Mouse (Mus musculus): Measurements from ENCODE around the gene Ganab. TPM values are rescaled to one million over a fixed set of nuclear protein-coding genes. Genes with fewer than 3 reads are reported as not detected.

The Ganab gene
- polyA plus RNA-seq, 1 experiment from 2014 or later = 74.6 TPM

GRCm38 (mm10) chr19:8945251-8945650 lies 47.4 kb downstream of the Ganab start:
- no peak for TF ChIP-seq CTCF (IDR thresholded peaks at IDR 0.05; ENCODE audit: low read depth)
- Histone ChIP-seq H3K27ac (0 out of 2 replicates have a peak overlapping the region, but pooled peaks have one; percentile 44), H3K9me3 (replicated peaks; ENCODE audit: low read length) (no peaks in the 10 kb centered on the region), H3K4me2 (ENCODE audit: low read length) (peak overlapping the region; percentile 80), H3K9ac (ENCODE audit: low read depth, low read length) (peak overlapping the region; percentile 40; the same call in 1 of the 2 replicates), H3K36me3 (ENCODE audit: insufficient read depth, low read length) (peaks cover 52% of the 10 kb centered on the region), H3K4me1 (replicated peaks; ENCODE audit: insufficient read depth, low read length) (peaks cover 9% of the 10 kb centered on the region; the same call in 1 of the 2 replicates), H3K27me3 (ENCODE audit: insufficient read depth, low read length) (no peaks in the 10 kb centered on the region), H3K4me3 (replicated peaks; ENCODE audit: low read depth, low read length) (peak overlapping the region; percentile 18; the same call in 1 of the 2 replicates)
- DNase-seq (ENCODE audit: low spot score) (no peak), ATAC-seq (replicated peaks; ENCODE audit: low FRiP score, low read depth) (no peak)
- 74% methylated on average over 6 of the region's 6 CpGs for WGBS

- Histone ChIP-seq H3K27ac (no peak overlapping the region), H3K4me2 (ENCODE audit: low read length) (no peak overlapping the region), H3K9ac (ENCODE audit: low read depth, low read length) (no peak overlapping the region), H3K4me1 (replicated peaks; ENCODE audit: insufficient read depth, low read length) (peaks cover 9% of the 10 kb centered on the region; the same call in 1 of the 2 replicates), H3K9me3 (replicated peaks; ENCODE audit: low read length) (no peaks in the 10 kb centered on the region), H3K4me3 (replicated peaks; ENCODE audit: low read depth, low read length) (no peak overlapping the region), H3K36me3 (ENCODE audit: insufficient read depth, low read length) (peaks cover 67% of the 10 kb centered on the region), H3K27me3 (ENCODE audit: insufficient read depth, low read length) (no peaks in the 10 kb centered on the region)
- whole genome bisulfite sequencing = 91% methylated on average over 7 of the region's 7 CpGs
- ATAC-seq (replicated peaks; ENCODE audit: low FRiP score, low read depth) = no peak
- TF ChIP-seq CTCF (IDR thresholded peaks at IDR 0.05; ENCODE audit: low read depth) = no peak
- DNase-seq (ENCODE audit: low spot score) = no peak
These were observed 49.1 kb downstream of the Ganab start for GRCm38 (mm10) chr19:8946929-8947328.

GRCm38 (mm10) chr19:8950190-8950589 lies 52.3 kb downstream of the Ganab start:
- Histone ChIP-seq H3K4me1 (replicated peaks; ENCODE audit: insufficient read depth, low read length) (no peaks in the 10 kb centered on the region), H3K36me3 (ENCODE audit: insufficient read depth, low read length) (peaks cover 65% of the 10 kb centered on the region), H3K4me2 (ENCODE audit: low read length) (no peak overlapping the region), H3K4me3 (replicated peaks; ENCODE audit: low read depth, low read length) (no peak overlapping the region), H3K9me3 (replicated peaks; ENCODE audit: low read length) (no peaks in the 10 kb centered on the region), H3K9ac (ENCODE audit: low read depth, low read length) (no peak overlapping the region), H3K27me3 (ENCODE audit: insufficient read depth, low read length) (no peaks in the 10 kb centered on the region), H3K27ac (no peak overlapping the region)
- 89% methylated on average over 5 of the region's 5 CpGs for WGBS
- no peak for DNase-seq (ENCODE audit: low spot score)
- TF ChIP-seq CTCF (IDR thresholded peaks at IDR 0.05; ENCODE audit: low read depth) = no peak
- ATAC-seq (replicated peaks; ENCODE audit: low FRiP score, low read depth) = no peak

- no peaks in the 10 kb centered on the region for H3K9me3 ChIP-seq (replicated peaks; ENCODE audit: low read length)
- ATAC-seq (replicated peaks; ENCODE audit: low FRiP score, low read depth) = no peak
- TF ChIP-seq CTCF (IDR thresholded peaks at IDR 0.05; ENCODE audit: low read depth) = no peak
- H3K4me2 ChIP-seq (ENCODE audit: low read length) = no peak overlapping the region
- no peak overlapping the region for H3K9ac ChIP-seq (ENCODE audit: low read depth, low read length)
- H3K27ac ChIP-seq = no peak overlapping the region; the same call in 1 of the 2 replicates
- H3K4me3 ChIP-seq (replicated peaks; ENCODE audit: low read depth, low read length) = no peak overlapping the region
- H3K4me1 ChIP-seq (replicated peaks; ENCODE audit: insufficient read depth, low read length) = no peaks in the 10 kb centered on the region
- no peak for DNase-seq (ENCODE audit: low spot score)
- H3K27me3 ChIP-seq (ENCODE audit: insufficient read depth, low read length) = no peaks in the 10 kb centered on the region
- H3K36me3 ChIP-seq (ENCODE audit: insufficient read depth, low read length) = peaks cover 50% of the 10 kb centered on the region
- 90% methylated on average over 9 of the region's 9 CpGs for WGBS
These were observed 54.4 kb downstream of the Ganab start for GRCm38 (mm10) chr19:8952241-8952640.

GRCm38 (mm10) chr19:8953135-8954039 lies 55.5 kb downstream of the Ganab start, which contains the start of gene Tut1:
Tut1 (plus strand) TSS chr19:8953847.
- Histone ChIP-seq H3K27ac (peak within 1 kb of the TSS; percentile 51), H3K9ac (ENCODE audit: low read depth, low read length) (peak within 1 kb of the TSS; percentile 70), H3K36me3 (ENCODE audit: insufficient read depth, low read length) (peaks cover 43% of the 10 kb centered on the region), H3K4me3 (replicated peaks; ENCODE audit: low read depth, low read length) (peak within 1 kb of the TSS; percentile 77), H3K4me2 (ENCODE audit: low read length) (peak within 1 kb of the TSS; percentile 80), H3K4me1 (replicated peaks; ENCODE audit: insufficient read depth, low read length) (no peaks in the 10 kb centered on the region), H3K9me3 (replicated peaks; ENCODE audit: low read length) (no peaks in the 10 kb centered on the region), H3K27me3 (ENCODE audit: insufficient read depth, low read length) (no peaks in the 10 kb centered on the region)
- 4% methylated on average over 46 of the region's 46 CpGs for WGBS
- peak; percentile 92 for ATAC-seq (replicated peaks; ENCODE audit: low FRiP score, low read depth)
- DNase-seq (ENCODE audit: low spot score) = peak; percentile 99
- TF ChIP-seq CTCF (IDR thresholded peaks at IDR 0.05; ENCODE audit: low read depth) = no peak

GRCm38 (mm10) chr19:8954171-8954570 lies 56.3 kb downstream of the Ganab start:
- peak overlapping the region; percentile 77 for H3K4me3 ChIP-seq (replicated peaks; ENCODE audit: low read depth, low read length)
- H3K27me3 ChIP-seq (ENCODE audit: insufficient read depth, low read length) = no peaks in the 10 kb centered on the region
- no peaks in the 10 kb centered on the region for H3K9me3 ChIP-seq (replicated peaks; ENCODE audit: low read length)
- WGBS = 4% methylated on average over 9 of the region's 9 CpGs
- peak overlapping the region; percentile 80 for H3K4me2 ChIP-seq (ENCODE audit: low read length)
- DNase-seq (ENCODE audit: low spot score) (no peak), ATAC-seq (replicated peaks; ENCODE audit: low FRiP score, low read depth) (no peak)
- H3K36me3 ChIP-seq (ENCODE audit: insufficient read depth, low read length) = peaks cover 39% of the 10 kb centered on the region
- TF ChIP-seq CTCF (IDR thresholded peaks at IDR 0.05; ENCODE audit: low read depth) = no peak
- peak overlapping the region; percentile 70 for H3K9ac ChIP-seq (ENCODE audit: low read depth, low read length)
- H3K4me1 ChIP-seq (replicated peaks; ENCODE audit: insufficient read depth, low read length) = no peaks in the 10 kb centered on the region
- peak overlapping the region; percentile 51; the same call in 1 of the 2 replicates for H3K27ac ChIP-seq

Measured in kidney, postnatal 0 days (tissue).